Mouse (Mus musculus): ENCODE results near the gene Cib3. TPM values are rescaled to one million over a fixed set of nuclear protein-coding genes. Genes with fewer than 3 reads are reported as not detected.
A peak's percentile ranks its signal among the peaks of the same experiment; 100 is the strongest.

Gene Cib3
- polyA plus RNA-seq, 1 experiment from 2014 or later, result not detected

- Histone ChIP-seq H3K4me3 (no peak overlapping the region), H3K36me3 (replicated peaks) (peaks cover 39% of the 10 kb centered on the region), H3K27ac (no peak overlapping the region), H3K27me3 (ENCODE audit: poor library complexity, severe bottlenecking) (no peaks in the 10 kb centered on the region), H3K9me3 (no peaks in the 10 kb centered on the region), H3K4me1 (peaks cover 14% of the 10 kb centered on the region)
- DNase-seq (ENCODE audit: extremely low spot score, low spot score), result no peak
- WGBS, result 94% methylated on average over 5 of the region's 5 CpGs
Observed at GRCm38 (mm10) chr8:72222656-72223055, 10.0 kb upstream of the Cib3 start.

GRCm38 (mm10) chr8:72220758-72221157 is 8.1 kb upstream of the Cib3 start:
- 88% methylated on average over 4 of the region's 4 CpGs for WGBS

DNA sequence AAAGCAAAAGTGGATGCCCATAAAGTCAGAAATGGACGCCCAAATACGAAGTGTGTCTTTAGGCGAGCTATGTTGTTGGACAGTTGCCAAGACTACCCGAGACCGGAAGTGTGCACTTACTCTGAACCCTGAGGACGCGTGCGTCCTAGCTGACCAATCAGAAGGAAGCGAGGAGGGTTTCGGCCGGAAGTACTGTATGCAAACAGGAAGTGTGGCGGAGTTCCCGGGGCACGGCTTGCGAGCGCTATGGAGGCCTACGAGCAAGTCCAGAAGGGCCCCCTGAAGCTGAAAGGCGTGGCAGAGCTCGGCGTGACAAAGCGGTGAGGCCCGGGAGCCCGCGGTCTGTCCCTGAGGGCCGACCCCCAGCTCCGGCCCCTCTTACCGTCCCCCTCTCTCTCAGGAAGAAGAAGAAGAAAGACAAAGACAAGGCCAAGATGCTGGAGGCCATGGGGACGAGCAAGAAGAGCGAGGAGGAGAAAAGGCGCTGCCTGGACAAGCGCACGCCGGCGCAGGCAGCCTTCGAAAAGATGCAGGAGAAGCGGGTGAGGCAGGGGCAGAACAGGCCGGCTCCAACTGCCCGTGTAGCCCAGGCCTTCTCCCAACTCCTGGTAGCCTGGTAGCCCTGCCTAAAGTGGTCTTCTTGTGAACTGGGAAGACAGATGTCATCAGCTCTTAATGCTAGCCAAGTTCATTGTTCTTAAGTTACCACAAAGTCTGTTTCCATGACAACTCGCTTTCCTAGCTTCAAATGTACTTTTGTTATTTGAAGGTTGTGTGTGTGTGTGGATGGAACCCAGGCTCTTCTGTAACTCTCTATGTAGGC is 7.1 kb upstream of the Cib3 start, which contains the start of gene Fam32a:
Fam32a (plus strand) TSS at position 190 of the 823 bp plus-strand sequence.
- Histone ChIP-seq H3K4me3 (peak within 1 kb of the TSS; percentile 76), H3K9me3 (no peaks in the 10 kb centered on the region), H3K27me3 (ENCODE audit: poor library complexity, severe bottlenecking) (no peaks in the 10 kb centered on the region), H3K36me3 (replicated peaks) (peaks cover 39% of the 10 kb centered on the region), H3K27ac (peak within 1 kb of the TSS; percentile 87), H3K4me1 (peaks cover 14% of the 10 kb centered on the region)
- peak; percentile 92 for DNase-seq (ENCODE audit: extremely low spot score, low spot score)
- 13% methylated on average over 39 of the region's 39 CpGs for WGBS

More at GRCm38 (mm10) chr8:72220758-72221157, 8.1 kb upstream of the Cib3 start:
- no peak for DNase-seq (ENCODE audit: extremely low spot score, low spot score)
- H3K4me1 ChIP-seq, result peaks cover 14% of the 10 kb centered on the region
- H3K27ac ChIP-seq, result no peak overlapping the region
- peak overlapping the region; percentile 76 for H3K4me3 ChIP-seq
- no peaks in the 10 kb centered on the region for H3K9me3 ChIP-seq
- no peaks in the 10 kb centered on the region for H3K27me3 ChIP-seq (ENCODE audit: poor library complexity, severe bottlenecking)
- H3K36me3 ChIP-seq (replicated peaks), result peaks cover 39% of the 10 kb centered on the region

- Histone ChIP-seq H3K9me3 (no peaks in the 10 kb centered on the region), H3K4me3 (peak overlapping the region; percentile 76), H3K36me3 (replicated peaks) (peaks cover 34% of the 10 kb centered on the region), H3K4me1 (peaks cover 14% of the 10 kb centered on the region), H3K27me3 (ENCODE audit: poor library complexity, severe bottlenecking) (no peaks in the 10 kb centered on the region), H3K27ac (peak overlapping the region; percentile 87)
- 84% methylated on average over 10 of the region's 10 CpGs for WGBS
- no peak for DNase-seq (ENCODE audit: extremely low spot score, low spot score)
Observed at GRCm38 (mm10) chr8:72218781-72219540, 6.3 kb upstream of the Cib3 start.

- DNase-seq (ENCODE audit: extremely low spot score, low spot score), result no peak
- Histone ChIP-seq H3K4me1 (peaks cover 11% of the 10 kb centered on the region), H3K27ac (no peak overlapping the region), H3K4me3 (no peak overlapping the region), H3K27me3 (ENCODE audit: poor library complexity, severe bottlenecking) (no peaks in the 10 kb centered on the region), H3K36me3 (replicated peaks) (peaks cover 4% of the 10 kb centered on the region; the same call in 1 of the 2 replicates), H3K9me3 (no peaks in the 10 kb centered on the region)
- WGBS, result 45% methylated on average over 1 of the region's 1 CpGs
Observed at GRCm38 (mm10) chr8:72215871-72216270, 3.2 kb upstream of the Cib3 start.

GRCm38 (mm10) chr8:72215060-72215459 is 2.4 kb upstream of the Cib3 start:
- Histone ChIP-seq H3K36me3 (replicated peaks) (no peaks in the 10 kb centered on the region), H3K9me3 (no peaks in the 10 kb centered on the region), H3K27me3 (ENCODE audit: poor library complexity, severe bottlenecking) (no peaks in the 10 kb centered on the region), H3K27ac (no peak overlapping the region), H3K4me1 (peaks cover 3% of the 10 kb centered on the region), H3K4me3 (no peak overlapping the region)
- DNase-seq (ENCODE audit: extremely low spot score, low spot score), result no peak
- WGBS, result 44% methylated on average over 2 of the region's 2 CpGs

DNA sequence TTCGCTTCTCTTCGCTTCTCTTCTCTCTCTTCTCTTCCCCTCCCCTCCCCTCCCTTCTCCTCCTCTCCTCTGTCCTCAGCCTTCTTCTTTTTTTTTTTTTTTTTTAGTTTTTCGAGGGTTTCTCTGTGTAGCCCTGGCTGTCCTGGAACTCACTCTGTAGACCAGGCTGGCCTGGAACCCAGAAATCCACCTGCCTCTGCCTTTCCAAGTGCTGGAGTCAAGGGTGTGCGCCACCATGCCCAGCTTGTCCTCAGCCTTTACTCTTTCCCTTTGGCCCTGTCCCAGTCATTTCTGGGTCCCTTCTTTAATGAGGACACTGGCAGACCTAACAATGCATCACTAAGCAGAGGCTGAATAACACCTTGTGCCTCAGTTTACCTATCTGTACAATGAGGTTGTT is 899 bp upstream of the Cib3 start, which contains the start of gene Gm11034:
Gm11034 (minus strand) TSS at position 101 of the 400 bp plus-strand sequence.
- H3K4me3 ChIP-seq, result no peak within 1 kb of the TSS
- WGBS, result 79% methylated on average over 4 of the region's 4 CpGs
- DNase-seq (ENCODE audit: extremely low spot score, low spot score), result no peak

GRCm38 (mm10) chr8:72211846-72212245 is 791 bp downstream of the Cib3 start:
- DNase-seq (ENCODE audit: extremely low spot score, low spot score), result no peak
- Histone ChIP-seq H3K27me3 (ENCODE audit: poor library complexity, severe bottlenecking) (no peaks in the 10 kb centered on the region), H3K9me3 (no peaks in the 10 kb centered on the region), H3K4me1 (no peaks in the 10 kb centered on the region), H3K27ac (no peak overlapping the region), H3K4me3 (no peak overlapping the region), H3K36me3 (replicated peaks) (no peaks in the 10 kb centered on the region)
- WGBS, result 77% methylated on average over 1 of the region's 1 CpGs

More for the DNA sequence above, 899 bp upstream of the Cib3 start, which contains the start of gene Gm11034:
- no peaks in the 10 kb centered on the region for H3K27me3 ChIP-seq (ENCODE audit: poor library complexity, severe bottlenecking)
- H3K9me3 ChIP-seq, result no peaks in the 10 kb centered on the region
- no peak within 1 kb of the TSS for H3K27ac ChIP-seq
- no peaks in the 10 kb centered on the region for H3K4me1 ChIP-seq
- no peaks in the 10 kb centered on the region for H3K36me3 ChIP-seq (replicated peaks)

DNA sequence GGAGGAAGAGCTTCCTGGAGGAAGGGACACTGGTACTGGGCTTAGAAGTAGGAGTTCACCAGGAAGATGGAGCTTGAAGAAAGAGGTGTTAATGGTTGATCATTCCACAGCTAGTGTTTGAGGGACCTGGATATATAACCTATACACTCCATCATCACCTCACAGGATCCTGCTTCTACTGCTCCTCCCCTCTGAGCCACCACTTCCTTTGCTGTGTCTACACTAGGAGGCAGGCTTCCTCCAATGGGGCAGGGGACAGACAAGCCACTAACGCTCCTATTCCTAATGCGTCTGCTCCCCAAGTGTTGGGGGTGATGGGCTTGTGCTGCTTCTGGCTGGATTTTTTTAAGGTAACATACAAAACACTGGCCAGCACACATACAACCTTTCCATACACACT is 1.9 kb downstream of the Cib3 start:
- Histone ChIP-seq H3K36me3 (replicated peaks) (no peaks in the 10 kb centered on the region), H3K27me3 (ENCODE audit: poor library complexity, severe bottlenecking) (no peaks in the 10 kb centered on the region), H3K4me3 (no peak overlapping the region), H3K27ac (no peak overlapping the region), H3K9me3 (no peaks in the 10 kb centered on the region), H3K4me1 (no peaks in the 10 kb centered on the region)
- 79% methylated on average over 2 of the region's 2 CpGs for WGBS
- DNase-seq (ENCODE audit: extremely low spot score, low spot score), result no peak

DNA sequence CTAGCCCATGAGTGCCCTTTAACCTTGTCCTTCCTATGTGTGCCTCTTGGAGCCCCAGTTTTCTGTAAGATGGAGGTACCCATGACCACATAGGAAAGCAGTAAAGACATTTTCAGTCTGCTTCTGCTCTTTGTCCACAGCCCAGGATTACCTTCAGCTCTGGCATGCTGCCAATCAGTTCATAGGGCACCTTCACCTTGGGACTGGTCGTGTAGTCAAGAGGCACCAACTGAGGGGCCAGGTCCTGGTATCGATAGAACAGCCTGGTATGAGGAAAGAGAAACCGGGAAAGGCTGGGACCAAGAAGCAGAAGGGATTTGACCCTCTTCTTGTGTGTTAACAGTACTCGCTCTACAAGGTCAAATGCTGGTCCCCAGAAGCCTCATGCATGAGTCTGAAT is 2.4 kb downstream of the Cib3 start:
- no peaks in the 10 kb centered on the region for H3K27me3 ChIP-seq (ENCODE audit: poor library complexity, severe bottlenecking)
- no peaks in the 10 kb centered on the region for H3K36me3 ChIP-seq (replicated peaks)
- no peak for DNase-seq (ENCODE audit: extremely low spot score, low spot score)
- 0 out of 2 replicates have a peak, but pooled peaks cover 3% of the 10 kb centered on the region for H3K9me3 ChIP-seq
- H3K4me1 ChIP-seq, result no peaks in the 10 kb centered on the region
- H3K4me3 ChIP-seq, result no peak overlapping the region
- H3K27ac ChIP-seq, result no peak overlapping the region
- 74% methylated on average over 4 of the region's 4 CpGs for WGBS

DNA sequence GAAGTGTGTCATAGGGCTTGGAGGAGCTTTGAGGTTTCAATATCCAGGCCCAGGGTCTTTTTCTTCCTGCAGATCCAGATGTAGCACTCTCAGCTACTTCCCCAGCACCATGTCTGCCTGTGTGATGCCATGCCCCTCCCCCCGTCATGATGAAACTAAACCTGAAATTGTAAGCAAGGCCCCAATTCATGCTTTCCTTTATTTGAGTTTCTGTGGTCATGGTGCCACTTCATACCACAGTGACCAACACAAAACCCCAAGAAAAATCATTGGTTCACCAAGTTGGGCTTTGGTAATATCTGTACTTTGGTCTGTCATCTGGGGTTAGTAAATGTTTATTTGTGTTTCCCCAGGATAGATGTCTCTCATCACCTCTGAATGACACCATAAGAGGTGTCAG is 4.1 kb downstream of the Cib3 start:
- Histone ChIP-seq H3K27me3 (ENCODE audit: poor library complexity, severe bottlenecking) (no peaks in the 10 kb centered on the region), H3K9me3 (peaks cover 16% of the 10 kb centered on the region), H3K36me3 (replicated peaks) (no peaks in the 10 kb centered on the region), H3K27ac (no peak overlapping the region), H3K4me3 (no peak overlapping the region), H3K4me1 (no peaks in the 10 kb centered on the region)
- 68% methylated on average over 1 of the region's 1 CpGs for WGBS
- DNase-seq (ENCODE audit: extremely low spot score, low spot score), result no peak

DNA sequence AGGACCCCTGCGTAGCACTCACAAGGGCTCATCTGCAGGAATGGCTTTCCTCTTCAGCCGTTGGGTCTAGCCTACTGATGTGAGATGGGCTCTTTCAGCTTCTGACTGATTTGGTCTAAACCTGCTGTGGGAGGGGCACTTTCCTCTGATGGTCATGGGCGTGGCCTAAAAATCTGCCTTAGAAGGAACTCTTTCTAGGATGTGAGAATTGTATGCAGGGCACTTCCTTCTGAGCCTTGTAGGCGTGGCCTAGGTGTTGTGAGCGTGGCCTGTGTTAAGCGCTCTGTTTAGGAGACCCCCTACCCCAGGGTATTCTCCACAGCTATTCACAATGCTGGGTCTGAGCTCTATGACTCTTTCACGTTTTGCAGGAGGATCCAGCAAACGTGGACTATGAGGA is 14.6 kb downstream of the Cib3 start:
- Histone ChIP-seq H3K36me3 (replicated peaks) (no peaks in the 10 kb centered on the region), H3K27ac (no peak overlapping the region), H3K9me3 (peaks cover 28% of the 10 kb centered on the region), H3K27me3 (ENCODE audit: poor library complexity, severe bottlenecking) (no peaks in the 10 kb centered on the region), H3K4me3 (no peak overlapping the region), H3K4me1 (no peaks in the 10 kb centered on the region)
- 68% methylated on average over 8 of the region's 8 CpGs for WGBS
- no peak for DNase-seq (ENCODE audit: extremely low spot score, low spot score)

GRCm38 (mm10) chr8:72192065-72192464 is 20.6 kb downstream of the Cib3 start:
- Histone ChIP-seq H3K36me3 (replicated peaks) (no peaks in the 10 kb centered on the region), H3K4me1 (no peaks in the 10 kb centered on the region), H3K4me3 (no peak overlapping the region), H3K27ac (no peak overlapping the region), H3K9me3 (no peaks in the 10 kb centered on the region), H3K27me3 (ENCODE audit: poor library complexity, severe bottlenecking) (no peaks in the 10 kb centered on the region)
- no peak for DNase-seq (ENCODE audit: extremely low spot score, low spot score)

All from forebrain, embryonic 10.5 days (tissue).